Mouse (Mus musculus) thymus, adult 2 months (tissue): Measurements from ENCODE around the gene Slc25a1.

Source experiments
- CTCF ChIP-seq: fragments of 200-500 bp; IDR thresholded peaks from 2 replicates; pipeline ENCODE4 v1.5.1; 2012; ENCODE audit warnings: mild to moderate bottlenecking, control low read depth, low read length, moderate library complexity, borderline replicate concordance; ENCODE audit not compliant: control insufficient read depth, poor library complexity, insufficient read depth; ENCODE audit errors: extremely low read depth
- POLR2A ChIP-seq: fragments of 200-500 bp; IDR thresholded peaks from 2 replicates; pipeline ENCODE4 v1.6.1; 2012; ENCODE audit warnings: mild to moderate bottlenecking, low read length, control low read depth, moderate library complexity; ENCODE audit not compliant: control insufficient read depth, poor library complexity, insufficient read depth; ENCODE audit errors: extremely low read depth

DNA sequence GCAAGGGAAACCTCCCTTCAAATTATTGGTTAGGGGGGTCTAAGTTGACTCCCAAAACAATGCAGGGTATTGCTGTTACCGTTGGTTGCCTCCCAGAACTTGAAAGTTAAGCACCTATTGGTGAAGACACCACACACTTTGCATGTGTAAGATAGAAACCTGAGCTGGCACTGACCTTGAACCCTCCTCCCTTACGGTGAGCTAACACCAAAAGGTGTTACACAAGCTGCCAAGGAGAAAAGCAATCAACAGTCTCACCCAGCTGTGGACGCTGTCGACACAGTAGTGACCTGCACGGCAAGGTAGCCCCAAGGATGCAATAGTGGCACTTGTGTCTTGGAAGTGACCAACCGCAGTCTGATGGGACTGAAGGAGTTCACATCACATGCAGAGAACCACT is 43.9 kb downstream of the Slc25a1 start:
- TF ChIP-seq POLR2A (no peak), CTCF (no peak)
